7 mouse cellular contexts compared by ENCODE assay signal in the genomic region with DNA sequence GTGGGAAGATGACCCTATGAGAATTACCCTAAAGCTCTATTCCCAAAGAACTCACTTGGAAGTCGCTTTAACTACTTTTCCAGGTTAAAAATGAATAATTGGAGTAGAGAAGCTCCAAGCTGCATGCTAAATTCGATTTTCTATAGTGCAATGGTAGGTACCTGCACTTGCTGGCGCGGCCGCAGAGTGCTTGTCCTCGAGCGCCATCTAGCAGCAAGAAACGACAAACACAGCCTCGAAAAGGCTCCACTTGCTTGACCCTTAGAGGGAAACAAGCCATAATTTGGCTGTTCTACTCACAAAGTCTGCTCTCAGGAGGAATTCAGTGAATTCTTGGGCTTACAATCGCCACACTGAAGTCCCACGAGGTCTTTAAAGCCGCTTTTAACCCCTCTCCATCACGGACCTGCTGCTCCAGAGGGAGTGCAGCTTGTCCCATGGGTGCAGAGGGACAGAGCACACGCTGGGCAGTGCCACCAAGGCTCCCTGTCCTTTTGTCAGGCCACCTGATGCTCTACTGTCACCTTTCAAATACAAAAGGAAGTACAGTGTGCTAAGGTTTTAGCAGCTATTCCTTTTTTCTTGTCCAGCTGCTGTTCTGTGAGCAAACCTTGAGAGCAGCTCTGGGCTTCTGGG. TPM values are rescaled to one million over a fixed set of nuclear protein-coding genes. Genes with fewer than 3 reads are reported as not detected.
DNase-seq lines count a peak whose midpoint lies in the region; ATAC-seq lines count a peak whose summit lies in the region.

No protein-coding gene starts in this region.

- 9% methylated on average over 14 of the region's 14 CpGs for WGBS in embryonic facial prominence, embryonic 11.5 days
- WGBS in large intestine, adult 2 months: 9% methylated on average over 14 of the region's 14 CpGs

- no peaks in the 10 kb centered on the region for H3K9me3 ChIP-seq in embryonic facial prominence, embryonic 11.5 days (replicated peaks; ENCODE audit: control insufficient read depth, low read length)

- H3K27me3 ChIP-seq in embryonic facial prominence, embryonic 11.5 days (ENCODE audit: control insufficient read depth, insufficient read depth, low read length): no peaks in the 10 kb centered on the region

- no peaks in the 10 kb centered on the region for H3K36me3 ChIP-seq in embryonic facial prominence, embryonic 11.5 days (replicated peaks; ENCODE audit: control insufficient read depth, insufficient read depth, low read depth, low read length)

- H3K4me1 ChIP-seq in embryonic facial prominence, embryonic 11.5 days (ENCODE audit: control insufficient read depth, insufficient read depth, low read length): no peaks in the 10 kb centered on the region

- peak; percentile 58 for DNase-seq in urinary bladder, postnatal 14 days (ENCODE audit: low spot score)
- DNase-seq in urinary bladder, postnatal 10 days (ENCODE audit: low spot score): no peak
- DNase-seq in adrenal gland, postnatal 25 days: peak; percentile 55
- peak; percentile 81 for DNase-seq in embryonic facial prominence, embryonic 11.5 days (ENCODE audit: low spot score)
- peak; percentile 27 for DNase-seq in large intestine, adult 2 months (ENCODE audit: low read depth, low spot score)
- peak; percentile 62 for DNase-seq in lung, postnatal 36 days
- DNase-seq in right cerebral cortex, adult 18-20 months: peak; percentile 26

- no peak overlapping the region for H3K9ac ChIP-seq in embryonic facial prominence, embryonic 11.5 days (replicated peaks; ENCODE audit: low read length)

- no peak overlapping the region for H3K27ac ChIP-seq in embryonic facial prominence, embryonic 11.5 days (replicated peaks; ENCODE audit: low read depth, low read length)

- no peak overlapping the region for H3K4me3 ChIP-seq in embryonic facial prominence, embryonic 11.5 days (ENCODE audit: low read depth, low read length)

- no peak for ATAC-seq in embryonic facial prominence, embryonic 11.5 days (replicated peaks; ENCODE audit: insufficient number of reproducible peaks, low FRiP score, low TSS enrichment, low read depth)

- H3K4me2 ChIP-seq in embryonic facial prominence, embryonic 11.5 days (ENCODE audit: low read depth, low read length): no peak overlapping the region

RNA-seq across cellular contexts. Expression of a gene that starts 37.0 kb away (rescaled TPM):
- 7.6 and 14.1 TPM in 2 replicates for total RNA-seq in adrenal gland, postnatal 25 days (2021)
- polyA plus RNA-seq in embryonic facial prominence, embryonic 11.5 days (2014; fragmentation: Nextera tagmentation; extraction: Ambion mirVana): 1.0 and 1.2 TPM in 2 replicates
- 0.29 and 0.48 TPM in 2 replicates for polyA plus RNA-seq in large intestine, adult 2 months (2012; rRNA removed)
